Mouse (Mus musculus) CH12.LX (cell line): ENCODE data around the gene Atg101. TPM values are rescaled to one million over a fixed set of nuclear protein-coding genes. Genes with fewer than 3 reads are reported as not detected.

ENCODE experiments used
- DNase-seq: peaks from one replicate; pipeline ENCODE4 v3.0.0-alpha.2; 2013; ENCODE audit errors: extremely low read depth
- H3K27ac ChIP-seq: 2 replicates; pipeline ENCODE4 v1.5.1; 2012; ENCODE audit warnings: low read depth, mild to moderate bottlenecking, control low read depth, moderate library complexity; ENCODE audit not compliant: insufficient read depth
- H3K27me3 ChIP-seq: replicated peaks from 2 replicates; pipeline ENCODE3; 2012; ENCODE audit warnings: inconsistent platforms
- H3K36me3 ChIP-seq, 2 experiments: replicated peaks in 1 of 2; 2 replicates each; pipeline versions ENCODE3 to v1.6.1; 2012; ENCODE audit warnings: inconsistent platforms in 1 of 2, low read length in 1 of 2, mild to moderate bottlenecking in 1 of 2, mixed read lengths in 1 of 2, moderate library complexity in 1 of 2; ENCODE audit not compliant: control insufficient read depth in 1 of 2, insufficient read depth in 1 of 2
- H3K4me1 ChIP-seq, 2 experiments: 2 replicates each; pipeline ENCODE4 v1.6.1; 2012; ENCODE audit warnings: inconsistent platforms in 1 of 2, moderate library complexity in 1 of 2; ENCODE audit not compliant: insufficient read depth in 2 of 2, control insufficient read depth in 1 of 2
- H3K4me2 ChIP-seq: 2 replicates; pipeline ENCODE4 v1.6.1; 2012; ENCODE audit warnings: low read depth, mild to moderate bottlenecking, control low read depth; ENCODE audit not compliant: poor library complexity, insufficient read depth, severe bottlenecking
- H3K4me3 ChIP-seq, 3 experiments: fragments of 150-350 bp in 1 of 3; sonication (generic) in 1 of 3; replicated peaks in 1 of 3; 2 replicates each; pipeline versions ENCODE3 to v1.5.1; 2011 to 2012; ENCODE audit warnings: low read depth in 2 of 3, low read length in 2 of 3, mild to moderate bottlenecking in 2 of 3, moderate library complexity in 2 of 3, control low read depth in 1 of 3, improper control_type of control experiment in 1 of 3, inconsistent platforms in 1 of 3, mixed read lengths in 1 of 3; ENCODE audit not compliant: poor library complexity in 1 of 3
- H3K79me2 ChIP-seq: replicated peaks from 2 replicates; pipeline ENCODE4 v1.6.1; 2012; ENCODE audit warnings: mild to moderate bottlenecking, moderate library complexity; ENCODE audit not compliant: control insufficient read depth, poor library complexity, insufficient read depth, severe bottlenecking; ENCODE audit errors: extremely low read depth
- H3K9ac ChIP-seq: 2 replicates; pipeline ENCODE4 v1.6.1; 2012; ENCODE audit warnings: low read depth, mild to moderate bottlenecking, control low read depth, moderate library complexity; ENCODE audit not compliant: insufficient read depth
- H3K9me3 ChIP-seq: replicated peaks from 2 replicates; pipeline ENCODE3; 2012; ENCODE audit warnings: low read length, inconsistent platforms, mixed read lengths
- BHLHE40 ChIP-seq: IDR thresholded peaks from 2 replicates; pipeline ENCODE4 v1.6.1; 2011; ENCODE audit warnings: mild to moderate bottlenecking, low read depth, low read length, improper control_type of control experiment
- CTCF ChIP-seq, 2 experiments: IDR thresholded peaks in 1 of 2; conservative IDR thresholded peaks in 1 of 2; 2 replicates each; pipeline ENCODE4 v1.5.1; 2011 to 2012; ENCODE audit warnings: low read depth in 2 of 2, low read length in 2 of 2, improper control_type of control experiment in 1 of 2, inconsistent platforms in 1 of 2, mild to moderate bottlenecking in 1 of 2, moderate library complexity in 1 of 2
- ETS1 ChIP-seq: conservative IDR thresholded peaks from 2 replicates; pipeline ENCODE4 v1.6.1; 2012; ENCODE audit warnings: low read depth, mild to moderate bottlenecking, inconsistent platforms, low read length, improper control_type of control experiment, moderate library complexity
- GABPA ChIP-seq: IDR thresholded peaks from 2 replicates; pipeline ENCODE4 v1.6.1; 2012; ENCODE audit warnings: low read depth, low read length, improper control_type of control experiment, inconsistent platforms; ENCODE audit not compliant: insufficient replicate concordance
- JUN ChIP-seq: IDR thresholded peaks from 2 replicates; pipeline ENCODE4 v1.6.1; 2011; ENCODE audit warnings: low read depth, mild to moderate bottlenecking, low read length, improper control_type of control experiment, moderate library complexity; ENCODE audit not compliant: insufficient read depth
- JUND ChIP-seq: conservative IDR thresholded peaks from 2 replicates; pipeline ENCODE4 v1.6.1; 2011; ENCODE audit warnings: low read depth, low read length, improper control_type of control experiment
- KAT2A ChIP-seq: IDR thresholded peaks from 2 replicates; pipeline ENCODE4 v1.6.1; 2012; ENCODE audit warnings: low read length, improper control_type of control experiment, inconsistent platforms; ENCODE audit not compliant: insufficient replicate concordance
- MAFK ChIP-seq: IDR thresholded peaks from 2 replicates; pipeline ENCODE4 v1.6.1; 2011; ENCODE audit warnings: low read length, improper control_type of control experiment; ENCODE audit not compliant: insufficient replicate concordance
- MAX ChIP-seq: IDR thresholded peaks from 2 replicates; pipeline ENCODE4 v1.6.1; 2011; ENCODE audit warnings: low read length, improper control_type of control experiment
- MAZ ChIP-seq: IDR thresholded peaks from 2 replicates; pipeline ENCODE4 v1.6.1; 2012; ENCODE audit warnings: low read depth, mild to moderate bottlenecking, inconsistent platforms, low read length, improper control_type of control experiment, moderate library complexity
- MYC ChIP-seq: IDR thresholded peaks from 2 replicates; pipeline ENCODE4 v1.6.1; 2011; ENCODE audit warnings: low read depth, mild to moderate bottlenecking, improper control_type of control experiment, low read length
- NRF1 ChIP-seq: IDR thresholded peaks from 2 replicates; pipeline ENCODE4 v1.6.1; 2014; ENCODE audit warnings: low read depth, mild to moderate bottlenecking, inconsistent platforms, low read length, improper control_type of control experiment, moderate library complexity
- RAD21 ChIP-seq: IDR thresholded peaks from 2 replicates; pipeline ENCODE4 v1.6.1; 2011; ENCODE audit warnings: low read depth, mild to moderate bottlenecking, low read length, improper control_type of control experiment, moderate library complexity
- SIN3A ChIP-seq: IDR thresholded peaks from 2 replicates; pipeline ENCODE4 v1.6.1; 2012; ENCODE audit warnings: low read length, improper control_type of control experiment, inconsistent platforms
- TCF12 ChIP-seq: IDR thresholded peaks from 2 replicates; pipeline ENCODE4 v1.6.1; 2014; ENCODE audit warnings: low read depth, mild to moderate bottlenecking, inconsistent platforms, low read length, improper control_type of control experiment
- UBTF ChIP-seq: IDR thresholded peaks from 2 replicates; pipeline ENCODE4 v1.6.1; 2012; ENCODE audit warnings: low read depth, mild to moderate bottlenecking, inconsistent platforms, low read length, improper control_type of control experiment, moderate library complexity
- USF1 ChIP-seq: IDR thresholded peaks from 2 replicates; pipeline ENCODE4 v1.6.1; 2014; ENCODE audit warnings: low read depth, mild to moderate bottlenecking, inconsistent platforms, low read length, improper control_type of control experiment
- dilution Hi-C: fragments of 300-500 bp; cut with MboI; formaldehyde crosslinking; loops from 2 replicates; pipeline ENCODE4 v1.14.3; 2020; ENCODE audit warnings: low sequenced_read_pairs; ENCODE audit not compliant: extremely low pct_unique_long_range_greater_than_20kb, extremely low pct_ligation_motif_present
- in situ Hi-C: fragments of 300-500 bp; cut with MboI; formaldehyde crosslinking; loops from 3 replicates; pipeline ENCODE4 v1.14.3; 2019; ENCODE audit warnings: low sequenced_read_pairs, low pct_ligation_motif_present, low pct_unique_long_range_greater_than_20kb, mixed read lengths
- polyA plus RNA-seq: library from polyadenylated mRNA; unstranded; fragments of >175 nt; gene quantifications from 2 replicates; pipeline ENCODE4 v1.2.1, GENCODE M21; 2012; ENCODE audit warnings: low read depth; ENCODE audit not compliant: insufficient read length
- total RNA-seq, 2 experiments: library from RNA; depleted of rRNA; stranded (reverse); fragments of 300-350 nt in 1 of 2; fragments of >200 nt in 1 of 2; gene quantifications; 2 replicates each; pipeline ENCODE4 v1.2.3; 2012 to 2014

Gene Atg101
- total and polyA plus RNA-seq, 3 experiments = 49.1 to 61.3 (median 58.8) TPM

DNA sequence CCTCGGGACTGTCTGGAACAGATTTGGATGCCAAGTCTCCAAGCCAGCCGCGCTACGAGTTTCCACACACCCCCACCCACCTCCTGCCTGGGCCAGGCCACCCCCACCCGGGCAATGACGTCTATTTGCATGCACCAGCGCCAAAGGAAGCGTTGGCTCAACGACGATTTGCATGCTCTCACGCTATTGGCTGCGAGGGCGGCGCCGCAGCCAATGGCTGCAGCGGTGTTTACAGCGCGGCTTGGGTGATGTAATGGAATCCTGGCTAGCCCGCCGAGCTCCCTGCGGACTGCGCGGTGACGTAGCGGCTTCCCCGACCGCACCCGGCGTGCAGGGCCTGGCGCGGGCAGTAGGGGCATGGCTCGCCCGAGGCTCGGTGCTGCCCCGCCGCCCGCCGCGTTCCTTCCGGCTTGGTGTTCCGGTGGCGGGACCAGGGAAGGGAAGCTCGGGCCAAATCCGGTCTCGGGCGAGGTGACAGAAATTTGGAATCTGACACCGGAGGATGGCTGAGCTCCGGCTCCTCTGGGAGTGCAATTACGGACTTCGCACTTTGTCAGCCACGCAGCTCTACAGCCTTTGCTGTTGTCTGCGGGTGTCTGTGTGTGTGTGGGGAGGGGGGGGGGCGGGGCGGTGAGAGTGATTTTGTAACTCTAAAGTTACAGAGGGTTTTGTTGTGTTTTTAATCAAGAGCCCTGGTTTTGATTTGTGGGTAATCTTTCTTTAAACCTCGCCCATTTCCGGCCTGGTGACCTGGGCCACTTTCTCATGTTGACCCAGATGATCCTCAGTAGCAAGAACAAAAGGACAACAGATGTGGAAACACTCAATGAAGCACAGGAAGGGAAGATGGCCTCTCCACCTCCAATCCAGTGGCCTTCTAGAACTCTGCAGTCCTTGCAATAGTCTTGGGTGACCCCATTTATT is 37.6 kb upstream of the Atg101 start (continued):
- TF ChIP-seq JUND = no peak
- 0 out of 2 replicates have a peak, but pooled peaks have one; percentile 74 for TF ChIP-seq KAT2A
- TF ChIP-seq MYC = 0 out of 2 replicates have a peak, but pooled peaks have one; percentile 22
- TF ChIP-seq MAFK = no peak; the same call in 1 of the 2 replicates
- peak; percentile 95 for TF ChIP-seq GABPA
- TF ChIP-seq UBTF = no peak
- no peak for TF ChIP-seq RAD21
- peak; percentile 67 for TF ChIP-seq JUN
- peak; percentile 88 for TF ChIP-seq MAX
- TF ChIP-seq BHLHE40 = peak; percentile 93
- TF ChIP-seq TCF12 = peak; percentile 68; the same call in 1 of the 2 replicates
- TF ChIP-seq NRF1 = peak; percentile 36
- TF ChIP-seq SIN3A = peak; percentile 79
- TF ChIP-seq MAZ = peak; percentile 72; the same call in 1 of the 2 replicates
- TF ChIP-seq CTCF (conservative IDR thresholded peaks at IDR 0.05 in 1 of 2, IDR thresholded peaks at IDR 0.05 in 1 of 2; ENCODE audit: low read depth in 2 of 2, low read length in 2 of 2) = 0 out of 4 replicates have a peak, but pooled peaks of 1 of the 2 experiments have one; percentile 15
- no peak for TF ChIP-seq USF1

DNA sequence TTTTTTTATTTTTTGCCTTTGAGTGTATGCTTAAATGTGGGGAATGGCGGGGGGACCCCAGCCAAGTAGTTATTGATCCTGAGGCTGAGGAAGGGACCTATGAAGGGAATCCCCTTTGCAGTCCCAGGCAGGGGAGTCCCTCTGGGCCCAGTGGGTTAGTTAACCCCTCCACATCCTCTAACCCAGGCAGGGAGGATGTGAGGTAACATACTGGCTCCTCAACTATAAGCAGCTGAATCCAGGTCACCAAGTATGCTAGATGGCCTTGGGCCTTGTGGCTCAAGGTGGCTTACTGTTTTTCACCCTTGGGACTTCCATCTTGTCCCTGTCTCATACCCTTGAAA is 36.9 kb upstream of the Atg101 start:
- no peaks in the 10 kb centered on the region for H3K36me3 ChIP-seq
- DNase-seq = no peak
- H3K9me3 ChIP-seq = peaks cover 29% of the 10 kb centered on the region
- dilution Hi-C loops = no loop called here
- TF ChIP-seq USF1 (no peak), ETS1 (peak; percentile 45; the same call in 1 of the 2 replicates)
- in situ Hi-C loops = no loop called here
- no peak overlapping the region for H3K4me3 ChIP-seq
- peaks cover 3 to 30% of the 10 kb centered on the region in 2 experiments for H3K4me1 ChIP-seq
- no peak overlapping the region for H3K9ac ChIP-seq
- H3K27ac ChIP-seq = no peak overlapping the region
- H3K4me2 ChIP-seq = peak overlapping the region; percentile 24; the same call in 1 of the 2 replicates
- H3K79me2 ChIP-seq = no peaks in the 10 kb centered on the region
- H3K27me3 ChIP-seq = peaks cover 34% of the 10 kb centered on the region
